Mouse (Mus musculus): ENCODE measurements around the gene Lin52.

Gene Lin52

DNA sequence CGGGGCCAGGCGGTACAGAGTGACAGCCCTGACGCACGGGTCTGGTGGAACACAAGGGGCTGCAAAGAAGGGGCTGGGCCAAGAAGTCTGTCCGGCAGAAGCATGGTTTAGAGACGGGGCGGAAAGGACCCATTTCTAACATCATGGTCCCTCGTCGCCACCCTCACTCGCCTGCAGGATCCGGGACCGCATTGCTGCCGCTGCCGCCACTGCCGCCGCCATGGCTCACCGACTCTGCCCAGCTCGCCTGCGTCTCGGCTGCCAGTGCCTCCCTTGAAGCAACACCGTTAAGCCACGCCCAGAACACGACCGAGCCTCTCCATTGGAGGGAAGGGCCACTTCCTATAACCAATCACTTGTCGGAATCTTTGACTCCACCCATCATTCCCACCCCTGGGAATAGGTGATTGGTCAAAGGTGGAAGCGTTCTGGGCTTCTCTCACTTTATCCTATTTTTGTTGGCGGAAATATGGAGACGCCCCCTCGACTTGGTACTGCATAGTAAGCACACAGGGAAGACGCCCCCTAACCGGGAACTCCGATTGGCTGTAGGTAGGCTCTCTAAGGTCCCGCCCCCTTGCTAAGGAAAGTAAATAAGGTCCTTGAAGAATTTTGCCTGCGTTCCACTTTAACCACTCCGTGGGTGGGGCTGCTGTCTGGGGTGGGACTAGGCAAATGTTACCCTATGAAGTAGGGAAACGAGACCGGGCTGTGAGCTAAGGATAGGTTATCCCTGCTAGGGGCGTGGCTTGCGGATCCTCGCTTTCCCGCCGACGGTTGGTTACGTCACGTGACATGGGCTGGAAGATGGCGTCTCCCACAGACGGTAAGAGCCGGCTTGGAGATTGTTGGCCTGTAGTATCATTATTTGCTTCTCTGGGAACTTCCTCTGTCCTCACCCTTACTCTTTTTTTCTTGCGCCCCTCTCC lies at the start of gene Lin52, which contains the start of gene Aldh6a1:
Gene Lin52, plus strand, starts transcription at position 705 of the 929 bp plus-strand sequence.
Gene Aldh6a1, minus strand, starts transcription at position 287 of the 929 bp plus-strand sequence.
- DNase-seq (ENCODE audit: extremely low read depth, low read depth, low spot score) = peak; percentile 100

DNA sequence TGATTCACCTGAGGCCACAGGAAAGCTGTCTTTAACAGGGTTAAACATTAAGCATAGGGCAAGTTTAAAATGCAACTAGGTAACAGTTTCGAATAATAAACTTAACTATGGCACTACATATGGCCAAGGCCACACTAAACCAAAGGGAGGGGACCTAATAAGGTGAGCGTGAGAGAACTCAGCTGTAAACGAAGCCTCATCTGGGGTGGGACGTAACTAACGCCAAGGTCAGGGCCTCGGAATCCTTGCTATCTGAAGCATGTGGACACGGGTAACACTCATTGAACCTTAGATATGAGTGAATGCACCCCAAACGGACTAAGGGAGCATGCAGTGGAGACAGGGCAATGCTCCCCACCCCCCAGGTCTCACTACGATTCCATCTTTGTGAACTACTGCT lies 48.3 kb upstream of the Lin52 start:
- DNase-seq (ENCODE audit: extremely low read depth, low read depth, low spot score) = no peak

- DNase-seq (ENCODE audit: extremely low read depth, low read depth, low spot score) = no peak
These were observed 46.7 kb upstream of the Lin52 start for GRCm38 (mm10) chr12:84404541-84404940.

- no peak for DNase-seq (ENCODE audit: extremely low read depth, low read depth, low spot score)
These were observed 44.0 kb upstream of the Lin52 start for GRCm38 (mm10) chr12:84407259-84407658.

GRCm38 (mm10) chr12:84407874-84408818 lies 43.1 kb upstream of the Lin52 start:
- no peak for DNase-seq (ENCODE audit: extremely low read depth, low read depth, low spot score)

DNA sequence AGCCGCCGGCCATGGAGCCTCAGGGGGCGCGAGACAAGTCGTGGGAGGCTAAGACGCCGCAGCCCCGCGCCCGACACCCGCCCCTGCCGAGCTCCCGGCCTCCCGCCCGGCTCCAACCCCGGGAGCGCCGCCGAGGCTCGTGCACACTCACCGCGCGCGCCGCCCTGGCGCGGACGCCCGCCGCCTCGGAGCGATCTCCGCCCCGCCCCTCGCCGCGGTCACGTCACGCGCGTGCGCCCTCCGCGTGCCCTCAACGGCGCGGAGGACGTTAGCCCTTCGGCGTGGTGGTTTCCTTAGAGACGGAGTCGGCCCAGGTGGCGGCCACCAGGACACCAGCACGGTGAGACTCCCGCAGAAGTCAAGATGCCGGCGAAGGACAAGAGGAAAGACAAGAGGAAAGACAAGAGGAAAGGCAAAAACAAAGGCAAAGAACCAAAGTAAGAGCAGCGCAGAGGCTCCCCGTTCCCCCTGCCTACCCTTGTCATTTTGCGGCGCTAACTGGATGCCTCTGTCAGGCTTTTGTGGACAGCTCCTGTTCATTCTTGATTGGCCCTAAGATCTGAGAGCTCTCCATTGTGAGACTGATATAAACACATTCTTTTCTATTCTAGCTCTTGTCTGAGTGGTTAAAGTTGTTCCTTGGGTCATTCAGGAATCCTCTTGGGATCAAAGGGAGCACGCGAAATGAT lies 42.3 kb upstream of the Lin52 start, which contains the start of the genes Entpd5 and Bbof1:
Gene Entpd5, minus strand, starts transcription at position 211 of the 689 bp plus-strand sequence.
Gene Bbof1, plus strand, starts transcription at position 253 of the 689 bp plus-strand sequence.
- no peak for DNase-seq (ENCODE audit: extremely low read depth, low read depth, low spot score)

GRCm38 (mm10) chr12:84416834-84417604 lies 34.2 kb upstream of the Lin52 start, which contains the start of gene Rnf113a2:
TSS of gene Rnf113a2 (plus strand) at chr12:84417196.
- no peak for DNase-seq (ENCODE audit: extremely low read depth, low read depth, low spot score)

DNA sequence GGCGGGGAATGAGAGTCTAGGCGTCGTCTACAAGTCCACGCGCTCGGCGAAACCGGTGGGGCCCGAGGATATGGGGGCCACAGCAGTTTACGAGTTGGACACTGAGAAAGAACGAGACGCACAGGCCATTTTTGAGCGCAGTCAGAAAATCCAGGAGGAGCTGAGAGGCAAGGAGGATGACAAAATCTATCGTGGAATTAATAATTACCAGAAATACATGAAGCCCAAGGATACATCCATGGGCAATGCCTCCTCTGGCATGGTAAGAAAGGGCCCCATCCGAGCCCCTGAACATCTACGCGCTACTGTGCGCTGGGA lies 33.7 kb upstream of the Lin52 start:
- DNase-seq (ENCODE audit: extremely low read depth, low read depth, low spot score) = no peak

- no peak for DNase-seq (ENCODE audit: extremely low read depth, low read depth, low spot score)
These were observed 27.2 kb upstream of the Lin52 start for GRCm38 (mm10) chr12:84423990-84424389.

DNA sequence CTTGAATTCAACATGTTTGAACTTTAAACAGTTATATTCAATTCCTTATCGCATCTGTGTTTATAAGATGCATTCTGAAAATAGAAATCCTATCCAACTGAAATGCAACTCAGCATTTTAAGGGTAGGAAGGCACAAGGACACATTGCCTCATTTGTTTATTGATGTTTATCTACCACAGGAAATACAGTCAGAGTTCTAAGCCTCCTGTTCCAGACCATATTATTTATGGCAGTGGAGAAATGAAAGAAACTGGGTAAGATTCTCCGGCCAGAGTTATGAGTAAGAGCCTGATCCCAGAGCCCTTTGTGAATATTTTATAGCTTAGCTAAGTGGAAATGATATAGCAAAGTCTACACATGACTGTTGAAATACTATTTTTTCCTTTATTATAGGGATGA lies 21.4 kb upstream of the Lin52 start:
- no peak for DNase-seq (ENCODE audit: extremely low read depth, low read depth, low spot score)

DNA sequence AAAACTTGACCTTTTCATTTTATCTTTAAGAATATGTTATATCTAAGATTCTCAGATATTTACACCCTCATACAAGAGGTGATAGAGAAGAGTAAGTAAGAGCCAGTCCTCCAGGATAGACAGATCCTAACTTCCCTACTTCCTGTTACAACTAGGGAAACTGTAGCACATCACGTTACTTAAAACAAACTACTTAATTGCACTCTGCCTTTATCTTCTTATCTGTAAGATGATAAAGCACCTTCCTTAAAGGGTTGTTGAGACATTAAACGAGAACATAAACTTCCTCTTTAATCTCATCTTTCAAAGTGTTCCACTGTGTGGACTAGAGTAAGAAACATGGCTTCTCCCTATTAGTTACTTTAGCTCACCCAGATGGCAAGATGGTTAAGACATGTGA lies 12.5 kb upstream of the Lin52 start:
- no peak for DNase-seq (ENCODE audit: extremely low read depth, low read depth, low spot score)

DNA sequence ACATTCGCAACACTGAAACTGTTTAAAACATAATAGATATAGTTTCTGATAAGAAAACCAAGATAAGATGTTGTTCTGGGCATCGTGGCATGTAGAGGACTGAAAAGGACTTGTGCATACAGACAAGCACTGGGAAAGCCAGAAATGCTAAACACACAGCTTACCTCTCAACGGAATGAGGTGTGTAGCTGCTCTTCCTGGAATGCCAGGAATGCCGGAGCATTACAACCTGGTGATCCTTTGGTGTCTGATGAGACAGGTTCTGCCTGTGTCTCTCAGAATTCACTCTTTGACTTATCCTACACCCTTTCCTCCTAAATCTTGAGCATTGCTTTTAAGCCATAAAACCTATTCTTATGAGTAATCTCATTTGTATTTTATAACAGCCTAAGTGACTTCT lies 8.7 kb upstream of the Lin52 start:
- no peak for DNase-seq (ENCODE audit: extremely low read depth, low read depth, low spot score)

DNA sequence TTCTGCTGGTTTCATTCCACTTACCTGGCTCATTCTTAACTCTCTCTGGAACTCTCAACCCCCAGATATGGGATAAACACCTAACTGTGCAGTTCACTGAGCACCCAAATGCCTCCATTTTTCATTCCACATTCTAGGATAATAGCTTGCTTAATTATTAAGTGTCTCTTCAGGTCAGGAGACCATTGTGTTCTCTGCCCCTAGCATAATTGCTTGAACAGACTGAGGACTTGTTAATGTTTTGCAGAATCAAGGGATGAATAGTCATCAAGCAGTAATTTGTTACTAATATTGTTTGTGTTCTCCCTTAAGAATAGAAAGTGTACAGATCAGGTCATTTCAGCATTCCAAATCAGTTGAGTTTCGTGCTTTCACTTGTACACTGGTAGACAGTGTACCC lies 3.8 kb upstream of the Lin52 start:
- no peak for DNase-seq (ENCODE audit: extremely low read depth, low read depth, low spot score)

DNA sequence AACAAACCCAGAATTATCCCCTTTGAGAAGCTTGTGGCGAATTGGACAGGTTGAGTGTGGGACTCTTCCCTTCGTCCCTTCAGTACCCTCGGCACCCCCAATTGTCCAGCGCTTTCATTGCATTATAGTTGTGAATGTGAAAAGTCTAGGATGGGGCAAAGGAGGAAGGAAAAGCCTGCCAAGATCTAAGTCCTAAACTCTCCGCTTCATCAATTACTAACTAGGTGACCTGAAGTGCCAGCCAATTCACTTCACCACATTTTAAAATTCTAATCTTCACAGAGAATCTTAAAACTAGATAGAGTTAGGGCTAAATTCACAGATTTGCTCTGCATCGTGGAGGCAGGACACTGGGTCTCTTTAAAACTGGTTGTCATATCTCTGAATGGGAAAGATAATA lies 3.0 kb upstream of the Lin52 start:
- DNase-seq (ENCODE audit: extremely low read depth, low read depth, low spot score) = no peak

- DNase-seq (ENCODE audit: extremely low read depth, low read depth, low spot score) = no peak
These were observed 1.3 kb upstream of the Lin52 start for GRCm38 (mm10) chr12:84449887-84450286.

GRCm38 (mm10) chr12:84450351-84450717 lies 888 bp upstream of the Lin52 start:
- DNase-seq (ENCODE audit: extremely low read depth, low read depth, low spot score) = no peak

DNA sequence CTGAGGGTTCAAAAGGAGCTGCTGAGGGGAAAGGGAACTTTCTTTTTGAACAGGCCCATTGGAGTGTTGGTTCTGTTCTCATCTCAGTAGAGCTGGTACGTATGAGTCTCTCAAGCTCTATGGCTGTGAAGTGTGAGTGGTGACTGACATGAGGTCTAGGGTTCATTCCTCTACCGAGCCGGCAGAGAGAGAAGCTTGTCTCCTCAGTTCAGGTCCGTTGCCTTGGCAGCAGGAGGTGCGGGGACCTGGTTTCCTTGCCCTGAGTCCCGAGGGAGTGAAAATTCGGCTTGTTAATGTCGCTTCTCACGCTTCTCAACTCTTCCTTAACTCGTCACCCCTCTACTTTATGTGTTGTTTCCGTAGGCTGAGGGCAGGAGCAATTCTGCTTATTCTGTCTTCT lies 579 bp downstream of the Lin52 start:
- DNase-seq (ENCODE audit: extremely low read depth, low read depth, low spot score) = no peak

DNA sequence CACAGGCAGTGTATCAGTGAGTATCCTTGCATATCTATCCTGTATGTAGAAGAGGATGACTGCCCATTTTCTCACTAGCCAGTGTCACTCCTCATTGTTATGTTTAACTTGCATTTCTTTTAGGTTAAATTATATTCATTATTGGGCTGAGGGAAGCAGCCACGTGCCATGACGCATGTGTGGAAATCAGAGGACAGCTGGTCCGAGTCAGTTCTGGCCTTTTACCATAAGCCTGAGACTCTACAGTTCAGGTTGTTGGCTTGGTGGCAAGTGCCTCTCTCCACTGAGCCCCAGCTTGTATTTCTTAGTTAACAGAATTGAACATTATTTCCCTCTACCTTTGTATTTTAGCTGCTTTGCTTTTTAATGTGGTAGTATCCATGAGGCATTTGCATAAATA lies 5.7 kb downstream of the Lin52 start:
- no peak for DNase-seq (ENCODE audit: extremely low read depth, low read depth, low spot score)

GRCm38 (mm10) chr12:84459845-84460244 lies 8.6 kb downstream of the Lin52 start:
- no peak for DNase-seq (ENCODE audit: extremely low read depth, low read depth, low spot score)

- no peak for DNase-seq (ENCODE audit: extremely low read depth, low read depth, low spot score)
These were observed 10.2 kb downstream of the Lin52 start for GRCm38 (mm10) chr12:84461416-84461815.
